Mouse (Mus musculus) frontal cortex, postnatal 25 days (tissue): ENCODE data around the gene Pofut2.
"Not testable (repeated sequence)": the region's sequence is repeated elsewhere in the genome, so short reads cannot be mapped to it uniquely, and the experiment has no call there.

Source experiments
- DNase-seq, 2 experiments: peaks; one replicate each; pipeline ENCODE4 v3.0.0; 2022; ENCODE audit warnings: low spot score in 2 of 2

Gene Pofut2

DNA sequence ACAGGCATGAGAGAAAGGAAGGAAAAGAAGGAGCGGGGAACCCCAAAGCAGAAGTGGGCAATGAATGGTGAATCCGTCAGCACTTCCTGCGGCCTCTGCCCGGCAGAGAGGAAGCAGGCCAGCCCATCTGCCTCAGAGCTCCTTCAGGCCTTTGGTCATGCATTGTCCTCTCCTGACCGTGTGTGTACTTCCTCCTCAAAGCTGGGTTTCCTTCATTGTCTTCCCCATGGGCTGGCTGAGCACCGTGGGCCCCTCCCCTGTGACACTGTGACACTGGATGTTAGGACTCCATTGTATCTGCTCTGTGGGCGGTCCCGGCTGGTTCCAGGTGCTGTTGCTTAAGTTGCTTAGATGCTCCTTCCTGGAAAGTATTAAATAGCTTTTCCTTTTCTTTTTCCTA, 7.3 kb downstream of the Pofut2 start:
- DNase-seq: no peak

DNA sequence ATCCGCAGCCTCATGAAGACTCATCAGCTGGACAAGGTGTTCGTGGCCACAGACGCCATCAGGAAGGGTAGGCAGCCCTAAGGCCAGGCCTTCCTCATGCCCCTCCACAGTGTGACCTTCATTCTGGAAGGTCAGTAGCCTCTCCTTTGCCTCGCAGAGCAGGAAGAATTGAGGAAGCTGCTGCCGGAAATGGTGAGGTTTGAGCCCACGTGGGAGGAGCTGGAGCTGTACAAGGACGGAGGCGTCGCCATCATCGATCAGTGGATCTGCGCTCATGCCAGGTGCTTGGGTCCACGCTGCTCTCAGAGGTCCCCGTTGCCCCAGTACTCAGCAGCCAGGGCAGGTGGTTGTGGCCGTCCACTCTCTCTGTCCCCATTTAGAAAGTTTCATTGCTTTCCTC, 8.0 kb downstream of the Pofut2 start:
- no peak for DNase-seq

- DNase-seq: no peak
Observed at GRCm38 (mm10) chr10:77269129-77269528, 10.1 kb downstream of the Pofut2 start.

GRCm38 (mm10) chr10:77272980-77273730, 14.1 kb downstream of the Pofut2 start:
- DNase-seq: no peak

GRCm38 (mm10) chr10:77273798-77274197, 14.8 kb downstream of the Pofut2 start:
- no peak for DNase-seq

GRCm38 (mm10) chr10:77282085-77282484, 23.1 kb downstream of the Pofut2 start:
- DNase-seq: not testable (repeated sequence)

DNA sequence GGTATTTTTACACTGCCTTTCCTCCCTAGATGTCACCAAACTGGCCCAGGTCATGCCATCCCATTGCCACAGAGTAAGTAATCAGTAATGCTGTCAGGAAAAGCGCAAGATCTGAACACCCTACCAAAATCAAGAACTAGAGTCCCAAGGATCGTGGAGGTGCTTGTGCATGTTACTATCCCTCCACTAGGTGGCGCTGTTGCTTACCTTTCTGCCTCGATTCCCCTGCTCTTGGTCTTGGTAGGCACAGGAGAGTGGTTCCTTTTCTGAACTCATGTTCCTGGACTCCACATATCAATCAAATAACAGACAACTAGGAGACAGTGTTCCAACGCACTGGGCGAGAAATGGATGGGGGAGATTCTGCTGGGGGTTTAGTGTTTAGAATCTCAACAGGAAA, 23.8 kb downstream of the Pofut2 start:
- DNase-seq: peak; percentile 59 to 74

DNA sequence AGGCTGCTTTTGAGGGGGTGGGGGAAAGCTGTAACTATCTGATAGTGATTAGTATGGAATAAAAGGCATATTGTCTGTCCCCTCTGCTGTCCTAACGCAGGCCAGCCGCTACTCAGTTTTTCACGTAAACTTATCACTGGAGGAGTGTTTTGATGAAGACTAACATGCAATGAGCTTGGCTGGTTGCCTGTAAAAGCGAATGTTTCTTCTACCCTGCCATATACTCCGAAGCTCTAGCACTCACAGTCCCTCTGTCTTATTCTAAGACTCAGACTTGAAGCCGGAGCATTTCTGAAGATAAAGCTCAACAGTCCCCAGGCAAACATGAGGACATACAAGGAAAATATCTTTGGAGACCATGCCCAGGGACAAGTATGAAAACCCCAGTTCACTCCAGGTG, 25.8 kb downstream of the Pofut2 start:
- DNase-seq: no peak

DNA sequence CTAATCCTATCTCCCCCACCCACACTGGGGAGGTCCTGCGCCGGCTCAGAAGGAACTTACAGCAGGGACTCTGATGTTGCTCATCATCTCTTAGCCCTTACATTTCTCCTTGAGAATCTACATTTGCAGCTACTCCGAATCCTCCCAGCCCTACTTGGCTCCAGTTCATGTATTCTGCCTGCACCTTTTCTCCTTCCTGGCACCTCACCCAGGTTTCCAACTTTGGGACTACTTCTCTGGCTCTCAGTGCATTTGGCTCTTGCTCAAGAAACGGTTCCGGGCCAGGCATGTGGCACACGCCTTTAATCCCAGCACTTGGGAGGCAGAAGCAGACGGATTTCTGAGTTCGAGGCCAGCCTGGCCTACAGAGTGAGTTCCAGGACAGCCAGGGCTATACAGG, 28.6 kb downstream of the Pofut2 start:
- DNase-seq: no peak

GRCm38 (mm10) chr10:77288639-77289195, 29.7 kb downstream of the Pofut2 start:
- no peak for DNase-seq

DNA sequence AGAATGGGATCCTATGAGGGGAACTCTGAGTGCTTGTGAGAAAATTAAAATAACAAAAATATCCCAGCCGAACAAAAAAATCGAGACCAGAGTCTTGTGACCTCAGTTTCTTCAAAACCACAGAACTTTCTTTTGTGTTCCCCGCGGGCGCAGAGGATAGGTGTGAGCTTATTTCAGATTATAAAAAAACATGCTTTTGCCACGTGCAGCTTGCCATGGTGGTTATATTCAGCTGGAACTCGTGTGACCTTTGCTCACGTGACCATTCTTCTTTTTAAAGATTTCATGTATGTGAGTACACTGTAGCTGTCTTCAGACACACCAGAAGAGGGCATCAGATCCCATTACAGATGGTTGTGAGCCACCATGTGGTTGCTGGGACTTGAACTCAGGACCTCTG, 30.5 kb downstream of the Pofut2 start:
- no peak for DNase-seq

DNA sequence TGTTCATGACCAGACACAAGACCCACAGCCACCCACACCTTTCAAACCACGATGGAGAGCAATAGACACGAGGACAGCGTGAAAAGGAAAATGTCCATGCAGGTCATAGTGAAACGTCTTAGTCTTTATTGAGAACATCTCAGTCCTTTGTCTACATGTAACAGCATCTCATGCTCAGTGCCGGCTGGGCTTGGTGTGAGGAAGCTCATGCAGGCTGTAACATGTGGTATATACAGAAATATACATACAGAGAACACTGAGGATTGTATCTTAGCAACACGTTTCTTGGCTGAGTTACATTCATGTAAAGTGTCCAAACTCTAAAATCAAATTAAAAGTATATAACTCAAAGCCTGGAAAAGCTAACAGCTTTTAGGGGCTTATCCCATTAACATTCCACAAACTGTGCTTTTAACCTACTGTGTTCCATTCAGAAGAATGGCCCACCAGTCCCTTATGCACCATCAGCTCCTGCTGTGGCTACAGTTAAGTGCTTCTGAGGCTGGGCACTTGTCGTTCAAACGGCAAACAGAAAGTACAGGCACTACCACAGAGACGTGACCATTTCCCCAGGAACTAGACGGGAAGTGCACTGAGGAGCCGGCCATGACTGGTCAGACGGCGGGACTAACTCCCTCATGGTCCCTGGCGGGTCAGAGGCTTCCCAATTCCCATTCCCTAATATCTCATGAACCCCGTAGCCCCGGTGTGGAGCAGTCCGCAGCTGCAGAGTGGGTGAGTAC, 31.8 kb downstream of the Pofut2 start:
- DNase-seq: no peak

GRCm38 (mm10) chr10:77294691-77295090, 35.7 kb downstream of the Pofut2 start:
- DNase-seq: no peak

DNA sequence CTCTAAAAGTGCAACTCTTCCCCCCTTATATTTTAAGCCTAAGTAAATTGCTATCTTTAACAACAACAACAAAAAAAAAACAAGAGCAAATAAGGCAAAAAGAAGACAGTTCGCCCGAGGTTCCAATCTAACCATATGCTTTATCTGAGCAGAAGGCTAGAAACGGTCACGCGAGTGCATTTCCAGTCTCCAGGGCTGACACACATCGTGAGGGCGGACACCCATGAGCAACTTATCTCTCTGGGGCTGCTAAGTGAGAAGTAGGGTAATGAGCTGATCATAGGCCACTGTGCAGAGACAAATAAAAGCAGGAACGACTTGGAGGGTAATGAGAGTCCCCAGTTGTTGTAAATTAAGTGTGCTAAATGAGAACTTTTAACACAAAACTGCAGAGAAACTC, 39.6 kb downstream of the Pofut2 start:
- DNase-seq: no peak

GRCm38 (mm10) chr10:77299194-77299593, 40.2 kb downstream of the Pofut2 start:
- DNase-seq: no peak

DNA sequence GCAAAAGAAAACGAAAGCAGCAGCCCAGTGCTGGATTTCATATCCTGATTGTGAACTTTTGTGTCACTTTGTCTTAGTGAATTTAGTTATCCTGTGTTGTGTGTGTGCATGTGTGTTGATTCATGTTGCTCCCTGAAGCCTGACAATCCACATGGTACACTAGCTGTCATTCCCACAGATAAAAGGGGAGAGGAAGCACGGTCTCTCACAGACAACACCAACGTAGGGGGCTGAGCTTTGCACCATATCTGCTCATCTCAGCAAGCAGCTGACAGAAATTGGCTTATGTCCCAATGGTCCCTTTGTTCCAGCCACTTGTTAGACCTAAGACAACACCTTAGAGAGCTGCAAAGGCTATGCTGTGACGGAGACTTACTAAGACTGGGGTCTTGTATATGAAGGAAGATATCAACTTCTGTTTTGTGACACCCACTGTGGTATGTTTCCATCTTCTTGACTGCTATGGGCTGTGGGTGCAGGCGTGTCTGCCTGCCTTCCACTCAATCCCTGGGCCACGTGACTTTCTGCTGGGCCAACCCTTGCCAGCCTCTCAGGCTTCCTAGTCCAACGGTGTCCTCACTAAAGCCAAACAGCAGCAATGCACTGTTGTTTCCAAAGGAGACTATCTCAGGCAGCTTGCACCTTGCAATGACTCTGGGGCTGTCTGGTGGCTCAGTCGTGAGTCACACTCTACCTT, 41.4 kb downstream of the Pofut2 start:
- DNase-seq: no peak

GRCm38 (mm10) chr10:77300934-77301297, 41.9 kb downstream of the Pofut2 start:
- no peak for DNase-seq

DNA sequence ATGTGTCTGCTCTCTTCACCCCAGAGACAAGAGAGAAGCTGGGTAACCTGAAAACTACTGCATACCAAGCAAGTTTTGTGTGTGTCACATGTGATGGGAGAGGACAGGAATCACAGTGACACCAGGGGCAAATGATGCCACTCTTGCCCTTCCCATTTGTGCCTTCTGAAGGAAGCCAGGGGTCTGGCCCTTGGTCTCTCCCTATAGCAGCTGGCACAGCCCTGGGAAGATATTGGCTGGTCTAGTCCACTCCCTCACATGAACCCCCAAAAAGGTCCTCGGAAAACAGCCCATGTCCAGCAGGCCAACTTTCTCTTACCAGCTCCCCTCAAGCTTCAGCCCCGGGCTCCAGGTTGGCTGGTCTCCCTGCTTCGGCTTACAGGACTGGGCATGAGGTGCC, 45.3 kb downstream of the Pofut2 start:
- DNase-seq: no peak

DNA sequence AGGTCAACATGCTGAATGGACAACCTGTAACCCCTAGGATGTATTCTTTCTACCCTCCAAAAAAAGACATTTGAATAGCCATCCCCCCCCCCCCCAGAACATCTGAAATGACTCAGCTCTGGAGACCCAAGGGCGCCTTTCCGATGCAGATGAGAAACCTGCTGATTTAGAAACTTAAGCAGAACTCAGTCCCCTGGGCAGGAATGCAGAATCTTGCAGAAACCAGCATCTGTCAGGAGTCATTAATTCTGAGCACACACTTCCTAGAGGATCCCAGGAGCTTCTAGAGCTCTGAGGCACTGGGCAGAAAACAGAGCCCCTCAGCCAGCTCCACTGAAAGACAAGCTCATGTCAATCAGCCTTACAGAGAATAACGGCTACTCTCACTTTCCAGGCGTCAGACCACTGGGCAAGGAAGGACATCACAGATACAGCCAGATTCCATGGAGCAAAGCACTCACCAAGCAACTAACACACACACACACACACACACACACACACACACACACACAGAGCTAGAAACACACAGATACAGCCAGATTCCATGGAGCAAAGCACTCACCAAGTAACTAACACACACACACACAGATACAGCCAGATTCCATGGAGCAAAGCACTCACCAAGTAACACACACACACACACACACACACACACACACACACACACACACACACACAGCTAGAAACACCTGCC, 46.0 kb downstream of the Pofut2 start:
- no peak for DNase-seq

DNA sequence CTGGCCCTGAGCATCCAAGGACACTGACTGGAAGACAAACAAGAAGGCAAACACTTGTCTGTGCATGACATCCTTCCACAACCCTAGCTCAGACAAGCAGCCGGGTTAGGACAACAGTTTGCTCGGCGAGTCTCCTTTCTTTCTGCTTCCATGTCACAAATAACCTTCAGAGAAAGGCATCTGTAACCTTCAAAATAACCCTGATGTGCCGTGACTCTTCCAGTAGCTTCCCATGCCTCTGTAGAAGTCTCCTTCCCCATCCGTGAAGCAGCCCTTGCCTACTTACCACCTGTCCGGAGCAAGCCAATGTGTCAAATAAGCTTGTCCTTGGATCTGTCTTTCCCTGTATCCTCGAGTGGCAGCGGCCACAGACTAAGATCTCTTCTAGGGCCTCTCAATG, 46.7 kb downstream of the Pofut2 start:
- no peak for DNase-seq

GRCm38 (mm10) chr10:77308978-77309377, 50.0 kb downstream of the Pofut2 start:
- DNase-seq: no peak

- no peak for DNase-seq
Observed at GRCm38 (mm10) chr10:77314711-77315266, 55.8 kb downstream of the Pofut2 start.
